ENCODE assay signal across 8 mouse cellular contexts in the genomic region with DNA sequence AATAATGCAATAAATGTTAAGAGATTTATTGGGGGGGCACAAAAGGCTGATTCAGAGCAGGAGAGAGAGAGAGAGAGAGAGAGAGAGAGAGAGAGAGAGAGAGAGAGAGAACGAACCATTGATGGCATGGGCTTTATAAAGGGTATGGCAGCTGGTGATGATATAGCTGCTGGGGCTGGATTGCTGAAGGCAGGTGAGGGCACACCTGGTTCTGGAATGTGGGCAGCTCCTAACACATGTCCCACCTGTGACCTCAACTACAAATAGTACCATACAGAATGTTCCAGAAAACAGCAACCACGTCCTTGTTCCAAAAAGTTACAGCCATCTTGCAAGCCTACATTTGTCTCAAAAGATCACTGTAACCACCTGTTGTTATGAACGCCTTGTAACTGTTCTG. TPM values are rescaled to one million over a fixed set of nuclear protein-coding genes. Genes with fewer than 3 reads are reported as not detected.
DNase-seq lines count a peak whose midpoint lies in the region; ATAC-seq lines count a peak whose summit lies in the region.

No protein-coding gene starts in this region.

- intact Hi-C loops in gastrocnemius, postnatal 36 days (cut with DNase I), result no loop called here

- H3K9ac ChIP-seq in lung, embryonic 15.5 days, result peak overlapping the region; percentile 94
- peak overlapping the region; percentile 21; the same call in 1 of the 2 replicates for H3K9ac ChIP-seq in neural tube, embryonic 14.5 days (replicated peaks; ENCODE audit: low read depth, low read length)

- no peak overlapping the region for H3K27ac ChIP-seq in lung, embryonic 15.5 days
- peak overlapping the region; percentile 100 for H3K27ac ChIP-seq in forebrain, embryonic 10.5 days
- H3K27ac ChIP-seq in limb, embryonic 10.5 days, result peak overlapping the region; percentile 100
- no peak overlapping the region for H3K27ac ChIP-seq in neural tube, embryonic 14.5 days (ENCODE audit: low read depth, low read length)

- no peak for DNase-seq in lung, postnatal 4 days
- no peak for DNase-seq in forebrain, embryonic 10.5 days (ENCODE audit: extremely low spot score, low spot score)
- DNase-seq in limb, embryonic 10.5 days (ENCODE audit: low spot score), result no peak
- DNase-seq in natural killer cell, adult 2 months (ENCODE audit: low spot score in 2 of 2), result no peak
- DNase-seq in spleen, postnatal 10 days (ENCODE audit: low spot score in 2 of 2), result no peak
- no peak for DNase-seq in gastrocnemius, postnatal 36 days

- no peaks in the 10 kb centered on the region for H3K9me3 ChIP-seq in lung, embryonic 15.5 days
- H3K9me3 ChIP-seq in forebrain, embryonic 10.5 days, result peaks cover 14% of the 10 kb centered on the region
- H3K9me3 ChIP-seq in limb, embryonic 10.5 days (replicated peaks), result peaks cover 3% of the 10 kb centered on the region; the same call in 1 of the 2 replicates
- H3K9me3 ChIP-seq in neural tube, embryonic 14.5 days (ENCODE audit: control insufficient read depth, low read length), result no peaks in the 10 kb centered on the region

- peaks cover 29% of the 10 kb centered on the region for H3K36me3 ChIP-seq in lung, embryonic 15.5 days
- peaks cover 71% of the 10 kb centered on the region for H3K36me3 ChIP-seq in forebrain, embryonic 10.5 days (replicated peaks)
- peaks cover 54% of the 10 kb centered on the region for H3K36me3 ChIP-seq in limb, embryonic 10.5 days
- H3K36me3 ChIP-seq in neural tube, embryonic 14.5 days (ENCODE audit: control insufficient read depth, insufficient read depth, low read length), result peaks cover 5% of the 10 kb centered on the region

- H3K4me2 ChIP-seq in lung, embryonic 15.5 days, result peak overlapping the region; percentile 66
- H3K4me2 ChIP-seq in neural tube, embryonic 14.5 days (ENCODE audit: low read depth, low read length), result peak overlapping the region; percentile 74

- 42% methylated on average over 3 of the region's 3 CpGs for WGBS in lung, embryonic 15.5 days
- 83% methylated on average over 3 of the region's 3 CpGs for WGBS in forebrain, embryonic 10.5 days
- WGBS in limb, embryonic 10.5 days, result 91% methylated on average over 3 of the region's 3 CpGs
- 49% methylated on average over 3 of the region's 3 CpGs for WGBS in neural tube, embryonic 14.5 days

- H3K4me3 ChIP-seq in lung, embryonic 15.5 days, result peak overlapping the region; percentile 95
- H3K4me3 ChIP-seq in forebrain, embryonic 10.5 days, result peak overlapping the region; percentile 73
- peak overlapping the region; percentile 97 for H3K4me3 ChIP-seq in limb, embryonic 10.5 days
- H3K4me3 ChIP-seq in neural tube, embryonic 14.5 days (ENCODE audit: low read depth, low read length), result peak overlapping the region; percentile 99

- H3K27me3 ChIP-seq in lung, embryonic 15.5 days, result no peaks in the 10 kb centered on the region
- H3K27me3 ChIP-seq in forebrain, embryonic 10.5 days (ENCODE audit: poor library complexity, severe bottlenecking), result no peaks in the 10 kb centered on the region
- no peaks in the 10 kb centered on the region for H3K27me3 ChIP-seq in limb, embryonic 10.5 days (ENCODE audit: low read depth, poor library complexity, severe bottlenecking)
- H3K27me3 ChIP-seq in neural tube, embryonic 14.5 days (ENCODE audit: control insufficient read depth, insufficient read depth, low read length), result 0 out of 2 replicates have a peak, but pooled peaks cover 2% of the 10 kb centered on the region

- H3K4me1 ChIP-seq in lung, embryonic 15.5 days, result peaks cover 33% of the 10 kb centered on the region
- H3K4me1 ChIP-seq in forebrain, embryonic 10.5 days, result peaks cover 39% of the 10 kb centered on the region
- peaks cover 29% of the 10 kb centered on the region for H3K4me1 ChIP-seq in limb, embryonic 10.5 days
- H3K4me1 ChIP-seq in neural tube, embryonic 14.5 days (ENCODE audit: control insufficient read depth, insufficient read depth, low read length), result peaks cover 22% of the 10 kb centered on the region

- ATAC-seq in lung, embryonic 15.5 days (ENCODE audit: borderline replicate concordance, extremely low read depth, low FRiP score, low TSS enrichment), result no peak
- no peak for ATAC-seq in neural tube, embryonic 14.5 days (ENCODE audit: low read depth)

RNA-seq across cellular contexts. Expression of a gene that starts 1.5 kb away (rescaled TPM):
- polyA plus RNA-seq in lung, embryonic 15.5 days (2015; fragmentation: Nextera tagmentation; extraction: Ambion mirVana), result 36.8 and 37.4 TPM in 2 replicates
- polyA plus RNA-seq in forebrain, embryonic 10.5 days (2016; fragmentation: Nextera tagmentation; extraction: Ambion mirVana), result 74.7 and 78.3 TPM in 2 replicates
- 74.2 and 74.9 TPM in 2 replicates for polyA plus RNA-seq in limb, embryonic 10.5 days (2016; fragmentation: Nextera tagmentation; extraction: Ambion mirVana)
- polyA plus RNA-seq in neural tube, embryonic 14.5 days (2014; fragmentation: Nextera tagmentation; extraction: Ambion mirVana), result 21.5 and 24.0 TPM in 2 replicates
- 1 to 10 TPM; 3.6 to 4.2 TPM for total RNA-seq in gastrocnemius, postnatal 36 days (2021)

RNA-seq across cellular contexts. Expression of a gene that starts 1.6 kb away (rescaled TPM):
- polyA plus RNA-seq in lung, embryonic 15.5 days (2015; fragmentation: Nextera tagmentation; extraction: Ambion mirVana), result 21.7 and 28.9 TPM in 2 replicates
- 30.3 and 32.3 TPM in 2 replicates for polyA plus RNA-seq in forebrain, embryonic 10.5 days (2016; fragmentation: Nextera tagmentation; extraction: Ambion mirVana)
- 27.0 and 29.9 TPM in 2 replicates for polyA plus RNA-seq in limb, embryonic 10.5 days (2016; fragmentation: Nextera tagmentation; extraction: Ambion mirVana)
- 7.2 and 9.1 TPM in 2 replicates for polyA plus RNA-seq in neural tube, embryonic 14.5 days (2014; fragmentation: Nextera tagmentation; extraction: Ambion mirVana)
- 1 to 10 TPM; 1.4 to 2.4 TPM for total RNA-seq in gastrocnemius, postnatal 36 days (2021)

RNA-seq across cellular contexts. Expression of a gene that starts 12.7 kb away (rescaled TPM):
- polyA plus RNA-seq in lung, embryonic 15.5 days (2015; fragmentation: Nextera tagmentation; extraction: Ambion mirVana), result 61.9 and 63.0 TPM in 2 replicates
- 55.8 and 57.7 TPM in 2 replicates for polyA plus RNA-seq in forebrain, embryonic 10.5 days (2016; fragmentation: Nextera tagmentation; extraction: Ambion mirVana)
- 70.6 and 73.6 TPM in 2 replicates for polyA plus RNA-seq in limb, embryonic 10.5 days (2016; fragmentation: Nextera tagmentation; extraction: Ambion mirVana)
- polyA plus RNA-seq in neural tube, embryonic 14.5 days (2014; fragmentation: Nextera tagmentation; extraction: Ambion mirVana), result 68.1 and 68.8 TPM in 2 replicates
- total RNA-seq in gastrocnemius, postnatal 36 days (2021), result 10 to 100 TPM; 16.4 to 16.8 TPM

RNA-seq across cellular contexts. Expression of a gene that starts 22.7 kb away (rescaled TPM):
- 14.0 and 21.2 TPM in 2 replicates for polyA plus RNA-seq in lung, embryonic 15.5 days (2015; fragmentation: Nextera tagmentation; extraction: Ambion mirVana)
- 10.7 and 10.8 TPM in 2 replicates for polyA plus RNA-seq in forebrain, embryonic 10.5 days (2016; fragmentation: Nextera tagmentation; extraction: Ambion mirVana)
- polyA plus RNA-seq in limb, embryonic 10.5 days (2016; fragmentation: Nextera tagmentation; extraction: Ambion mirVana), result 8.8 and 13.1 TPM in 2 replicates
- polyA plus RNA-seq in neural tube, embryonic 14.5 days (2014; fragmentation: Nextera tagmentation; extraction: Ambion mirVana), result 8.5 and 12.5 TPM in 2 replicates
- over 10,000 TPM; 37,212 to 46,634 TPM for total RNA-seq in gastrocnemius, postnatal 36 days (2021)

RNA-seq across cellular contexts. Expression of a gene that starts 23.1 kb away (rescaled TPM):
- 27.0 and 29.8 TPM in 2 replicates for polyA plus RNA-seq in lung, embryonic 15.5 days (2015; fragmentation: Nextera tagmentation; extraction: Ambion mirVana)
- polyA plus RNA-seq in forebrain, embryonic 10.5 days (2016; fragmentation: Nextera tagmentation; extraction: Ambion mirVana), result 27.3 and 29.2 TPM in 2 replicates
- 32.1 and 34.8 TPM in 2 replicates for polyA plus RNA-seq in limb, embryonic 10.5 days (2016; fragmentation: Nextera tagmentation; extraction: Ambion mirVana)
- polyA plus RNA-seq in neural tube, embryonic 14.5 days (2014; fragmentation: Nextera tagmentation; extraction: Ambion mirVana), result 28.5 and 29.4 TPM in 2 replicates
- total RNA-seq in gastrocnemius, postnatal 36 days (2021), result 10 to 100 TPM; 25.4 to 31.3 TPM

Comparison
In these comparisons a context has a peak if more than half of its experiments do, and no peak if none do; other contexts are left out.
1. H3K27ac ChIP-seq: peak in forebrain, embryonic 10.5 days (single experiment) and limb, embryonic 10.5 days (single experiment); none in lung, embryonic 15.5 days (single experiment) and neural tube, embryonic 14.5 days (single experiment).
2. Peak in every context shown above with its lines, with median percentiles within 50 percentile points of each other: H3K4me3 ChIP-seq.